12 mouse cellular contexts compared by ENCODE assay signal in genomic region chr3:88541622-88542401, GRCm38 (mm10). TPM values are rescaled to one million over a fixed set of nuclear protein-coding genes. Genes with fewer than 3 reads are reported as not detected.
A peak's percentile ranks its signal among the peaks of the same experiment; 100 is the strongest.
DNase-seq lines count a peak whose midpoint lies in the region; ATAC-seq lines count a peak whose summit lies in the region.
"Had no signal": no experiment of that assay in that cellular context is flagged by ENCODE, and none has a peak within 500 bp of the region (broad histone marks: within the 10 kb centered on the region; RNA-seq: fewer than 3 reads in every experiment).

No protein-coding gene starts in this region.

- no peaks in the 10 kb centered on the region for H3K27me3 ChIP-seq in forebrain, embryonic 14.5 days (replicated peaks; ENCODE audit: control insufficient read depth, insufficient read depth, low read length)
- H3K27me3 ChIP-seq in midbrain, embryonic 11.5 days (ENCODE audit: control insufficient read depth, insufficient read depth, low read length) = no peaks in the 10 kb centered on the region

- peak; percentile 63 for DNase-seq in cerebellum, adult 11-12 months
- no peak for DNase-seq in cerebellum, adult 11 months
- DNase-seq in cerebellum, adult 8-10 months = peak; percentile 55
- DNase-seq in forebrain, embryonic 14.5 days (ENCODE audit: low spot score) = peak; percentile 80
- DNase-seq in midbrain, embryonic 11.5 days (ENCODE audit: low spot score, missing footprints) = peak; percentile 85
- no peak for DNase-seq in gastrocnemius, adult 18-20 months (ENCODE audit: low spot score)
- no peak for DNase-seq in urinary bladder, postnatal 36 days (ENCODE audit: low spot score in 2 of 2)
- DNase-seq in spleen, postnatal 10 days (ENCODE audit: low spot score in 2 of 2) = no peak
- DNase-seq: kidney, adult 18-20 months had no signal

- H3K27ac ChIP-seq in forebrain, embryonic 14.5 days (ENCODE audit: low read depth, low read length) = peak overlapping the region; percentile 40; the same call in 1 of the 2 replicates
- no peak overlapping the region; the same call in 1 of the 2 replicates for H3K27ac ChIP-seq in midbrain, embryonic 11.5 days (ENCODE audit: low read depth, low read length)
- H3K27ac ChIP-seq: macrophage had no signal

- H3K4me3 ChIP-seq in forebrain, embryonic 14.5 days (ENCODE audit: low read depth, low read length) = no peak overlapping the region
- no peak overlapping the region for H3K4me3 ChIP-seq in midbrain, embryonic 11.5 days (ENCODE audit: low read depth, low read length)
- H3K4me3 ChIP-seq: erythroblast, embryonic 14.5 days had no signal

- no peak overlapping the region for H3K4me2 ChIP-seq in forebrain, embryonic 14.5 days (ENCODE audit: low read length)
- no peak overlapping the region for H3K4me2 ChIP-seq in midbrain, embryonic 11.5 days

- peak; percentile 56 for ATAC-seq in forebrain, embryonic 14.5 days
- no peak for ATAC-seq in midbrain, embryonic 11.5 days (ENCODE audit: low FRiP score)

- H3K9me3 ChIP-seq in forebrain, embryonic 14.5 days (replicated peaks; ENCODE audit: control insufficient read depth, low read length) = no peaks in the 10 kb centered on the region
- H3K9me3 ChIP-seq in midbrain, embryonic 11.5 days (ENCODE audit: control insufficient read depth, low read length) = no peaks in the 10 kb centered on the region

- H3K9ac ChIP-seq in forebrain, embryonic 14.5 days (ENCODE audit: low read length) = no peak overlapping the region
- H3K9ac ChIP-seq in midbrain, embryonic 11.5 days (ENCODE audit: low read length) = no peak overlapping the region

- 49% methylated on average over 7 of the region's 7 CpGs for WGBS in forebrain, embryonic 14.5 days
- 84% methylated on average over 6 of the region's 7 CpGs for WGBS in midbrain, embryonic 11.5 days

- H3K4me1 ChIP-seq in forebrain, embryonic 14.5 days (ENCODE audit: control insufficient read depth, insufficient read depth, low read length) = peaks cover 36% of the 10 kb centered on the region
- peaks cover 38% of the 10 kb centered on the region for H3K4me1 ChIP-seq in midbrain, embryonic 11.5 days (ENCODE audit: control insufficient read depth, insufficient read depth, low read length)

- H3K36me3 ChIP-seq in forebrain, embryonic 14.5 days (ENCODE audit: control insufficient read depth, insufficient read depth, low read length) = peaks cover 42% of the 10 kb centered on the region
- H3K36me3 ChIP-seq in midbrain, embryonic 11.5 days (ENCODE audit: control insufficient read depth, insufficient read depth, low read length) = peaks cover 11% of the 10 kb centered on the region

RNA-seq across cellular contexts. Expression of gene Rab25, which starts 6.3 kb away (rescaled TPM):
- not detected in 2 replicates for polyA plus RNA-seq in forebrain, embryonic 14.5 days (2014; fragmentation: Nextera tagmentation; extraction: Ambion mirVana)
- 0.25 and 0.86 TPM in 2 replicates for polyA plus RNA-seq in midbrain, embryonic 11.5 days (2014; fragmentation: Nextera tagmentation; extraction: Ambion mirVana)
- not detected for total RNA-seq in gastrocnemius, adult 18-20 months (2021)
- total RNA-seq: heart, adult 8-10 months had no signal
- polyA plus RNA-seq: erythroblast, embryonic 14.5 days; macrophage had no signal

RNA-seq across cellular contexts. Expression of gene Mex3a, which starts 9.6 kb away (rescaled TPM):
- 48.8 and 50.1 TPM in 2 replicates for polyA plus RNA-seq in forebrain, embryonic 14.5 days (2014; fragmentation: Nextera tagmentation; extraction: Ambion mirVana)
- polyA plus RNA-seq in midbrain, embryonic 11.5 days (2014; fragmentation: Nextera tagmentation; extraction: Ambion mirVana) = 44.5 and 45.1 TPM in 2 replicates
- under 1 TPM; 0.17 to 0.18 TPM for total RNA-seq in gastrocnemius, adult 18-20 months (2021)

RNA-seq across cellular contexts. Expression of gene Lamtor2, which starts 11.1 kb away (rescaled TPM):
- polyA plus RNA-seq in forebrain, embryonic 14.5 days (2014; fragmentation: Nextera tagmentation; extraction: Ambion mirVana) = 107 and 122 TPM in 2 replicates
- polyA plus RNA-seq in midbrain, embryonic 11.5 days (2014; fragmentation: Nextera tagmentation; extraction: Ambion mirVana) = 87.2 and 103 TPM in 2 replicates
- 10 to 100 TPM; 90.8 to 95.9 TPM for total RNA-seq in gastrocnemius, adult 18-20 months (2021)

RNA-seq across cellular contexts. Expression of gene Ubqln4, which starts 11.7 kb away (rescaled TPM):
- 40.5 and 43.3 TPM in 2 replicates for polyA plus RNA-seq in forebrain, embryonic 14.5 days (2014; fragmentation: Nextera tagmentation; extraction: Ambion mirVana)
- 72.4 and 73.0 TPM in 2 replicates for polyA plus RNA-seq in midbrain, embryonic 11.5 days (2014; fragmentation: Nextera tagmentation; extraction: Ambion mirVana)
- 10 to 100 TPM; 86.3 to 89.9 TPM for total RNA-seq in gastrocnemius, adult 18-20 months (2021)

RNA-seq across cellular contexts. Expression of gene Lmna, which starts 32.1 kb away (rescaled TPM):
- polyA plus RNA-seq in forebrain, embryonic 14.5 days (2014; fragmentation: Nextera tagmentation; extraction: Ambion mirVana) = 18.0 and 28.5 TPM in 2 replicates
- polyA plus RNA-seq in midbrain, embryonic 11.5 days (2014; fragmentation: Nextera tagmentation; extraction: Ambion mirVana) = 17.9 and 21.2 TPM in 2 replicates
- 10 to 100 TPM; 68.3 to 89.6 TPM for total RNA-seq in gastrocnemius, adult 18-20 months (2021)

Comparison
In these comparisons a context has a peak if more than half of its experiments do, and no peak if none do; other contexts are left out.
1. DNase-seq: peak in cerebellum, adult 11-12 months (single experiment), cerebellum, adult 8-10 months (single experiment), forebrain, embryonic 14.5 days (single experiment) and midbrain, embryonic 11.5 days (single experiment); none in cerebellum, adult 11 months (single experiment), gastrocnemius, adult 18-20 months (single experiment), urinary bladder, postnatal 36 days (0 of 2) and spleen, postnatal 10 days (0 of 2).